Mouse (Mus musculus) adrenal gland, postnatal 4 days (tissue): ENCODE results near the gene Vmn1r201. TPM values are rescaled to one million over a fixed set of nuclear protein-coding genes. Genes with fewer than 3 reads are reported as not detected.

ENCODE experiments used
- DNase-seq, 2 experiments: peaks; one replicate each; pipeline ENCODE4 v3.0.0; 2021 to 2022; ENCODE audit warnings: low spot score in 2 of 2, mixed read lengths in 2 of 2
- long read RNA-seq, 2 experiments: library from polyadenylated mRNA; stranded (forward); transcript quantifications; one replicate each; pipeline ENCODE4 v2.0.0; 2021
- total RNA-seq, 2 experiments: library from RNA; stranded (reverse); gene quantifications; 2 replicates each; pipeline ENCODE4 v1.2.3; 2021

The Vmn1r201 gene
- total RNA-seq = not detected
- long read RNA-seq, experiment 1 = 0 reads
- long read RNA-seq, experiment 2 = 0 reads

- DNase-seq = no peak
These were observed at the start of gene Vmn1r201 for GRCm38 (mm10) chr13:22471623-22472022. Gene Vmn1r201 (plus strand): TSS chr13:22471923.

- no peak for DNase-seq
These were observed 16.6 kb upstream of the Vmn1r201 start for GRCm38 (mm10) chr13:22455145-22455544.

GRCm38 (mm10) chr13:22502431-22502830 lies 30.7 kb downstream of the Vmn1r201 start:
- no peak for DNase-seq

- DNase-seq = no peak
These were observed 33.6 kb downstream of the Vmn1r201 start, which contains the start of gene Vmn1r202 for GRCm38 (mm10) chr13:22505281-22505680. Gene Vmn1r202 (minus strand): TSS chr13:22505381.

- DNase-seq = no peak
These were observed 46.1 kb downstream of the Vmn1r201 start, which contains the start of gene Vmn1r203 for GRCm38 (mm10) chr13:22517814-22518213. Gene Vmn1r203 (plus strand): TSS chr13:22518114.

Other genes starting within 250 kb of the Vmn1r201 start
- gene Vmn1r193, start 248.8 kb upstream of the Vmn1r201 start, total RNA-seq = not detected
- gene Vmn1r194, start 227.7 kb upstream of the Vmn1r201 start, total RNA-seq = not detected
- gene Vmn1r195, start 201.4 kb upstream of the Vmn1r201 start, total RNA-seq = not detected
- gene Vmn1r196, start 182.0 kb upstream of the Vmn1r201 start, total RNA-seq = not detected
- not detected for gene Vmn1r197, start 147.3 kb upstream of the Vmn1r201 start, total RNA-seq
- not detected for gene Vmn1r198, start 121.6 kb upstream of the Vmn1r201 start, total RNA-seq
- gene Vmn1r199, start 92.1 kb upstream of the Vmn1r201 start, total RNA-seq = not detected
- gene Vmn1r200, start 81.5 kb upstream of the Vmn1r201 start, total RNA-seq = not detected
- gene Vmn1r202, start 33.5 kb downstream of the Vmn1r201 start, total RNA-seq = under 1 TPM; 0.06 to 0.08 TPM
- not detected for gene Vmn1r203, start 46.2 kb downstream of the Vmn1r201 start, total RNA-seq
- not detected for gene Vmn1r204, start 81.3 kb downstream of the Vmn1r201 start, total RNA-seq
- not detected for gene Vmn1r205, start 121.1 kb downstream of the Vmn1r201 start, total RNA-seq
- gene Vmn1r206, start 152.3 kb downstream of the Vmn1r201 start, total RNA-seq = not detected